ENCODE assay signal across 8 mouse cellular contexts in genomic region chr11:52046446-52047165, GRCm38 (mm10). TPM values are rescaled to one million over a fixed set of nuclear protein-coding genes. Genes with fewer than 3 reads are reported as not detected.
DNase-seq lines count a peak whose midpoint lies in the region; ATAC-seq and TF ChIP-seq lines count a peak whose summit lies in the region.

No protein-coding gene starts in this region.

- no peak for ATAC-seq in stomach, embryonic 16.5 days (ENCODE audit: insufficient read depth, low FRiP score)
- no peak for ATAC-seq in stomach, postnatal 0 days (ENCODE audit: low FRiP score, low TSS enrichment)
- ATAC-seq in hindbrain, embryonic 16.5 days: no peak

- TF ChIP-seq CTCF in stomach, postnatal 0 days (IDR thresholded peaks at IDR 0.05; ENCODE audit: low read depth): no peak

- H3K27me3 ChIP-seq in stomach, embryonic 16.5 days (ENCODE audit: control insufficient read depth, insufficient read depth, low read length): no peaks in the 10 kb centered on the region
- no peaks in the 10 kb centered on the region for H3K27me3 ChIP-seq in stomach, postnatal 0 days (ENCODE audit: control insufficient read depth, insufficient read depth, low read length)
- H3K27me3 ChIP-seq in hindbrain, embryonic 16.5 days (replicated peaks; ENCODE audit: control insufficient read depth, insufficient read depth, low read length): no peaks in the 10 kb centered on the region

- H3K9me3 ChIP-seq in stomach, embryonic 16.5 days (replicated peaks; ENCODE audit: control insufficient read depth, low read length): no peaks in the 10 kb centered on the region
- H3K9me3 ChIP-seq in stomach, postnatal 0 days (ENCODE audit: control insufficient read depth, low read length): no peaks in the 10 kb centered on the region
- no peaks in the 10 kb centered on the region for H3K9me3 ChIP-seq in hindbrain, embryonic 16.5 days (ENCODE audit: control insufficient read depth, low read length)

- no peaks in the 10 kb centered on the region for H3K36me3 ChIP-seq in stomach, embryonic 16.5 days (ENCODE audit: control insufficient read depth, insufficient read depth, low read length)
- H3K36me3 ChIP-seq in stomach, postnatal 0 days (ENCODE audit: control insufficient read depth, insufficient read depth, low read length): no peaks in the 10 kb centered on the region
- H3K36me3 ChIP-seq in hindbrain, embryonic 16.5 days (ENCODE audit: control insufficient read depth, insufficient read depth, low read length): no peaks in the 10 kb centered on the region

- H3K4me2 ChIP-seq in stomach, embryonic 16.5 days (ENCODE audit: low read depth, low read length): no peak overlapping the region
- no peak overlapping the region for H3K4me2 ChIP-seq in stomach, postnatal 0 days (replicated peaks; ENCODE audit: low read depth)
- no peak overlapping the region for H3K4me2 ChIP-seq in hindbrain, embryonic 16.5 days (ENCODE audit: low read length)

- peak; percentile 54 to 75 for DNase-seq in adrenal gland, adult (ENCODE audit: inconsistent age in 2 of 2, low spot score in 1 of 2)
- DNase-seq in adrenal gland, postnatal 4 days (ENCODE audit: low spot score in 2 of 2): no peak
- DNase-seq in stomach, postnatal 0 days (ENCODE audit: low spot score): no peak
- peak; percentile 17 for DNase-seq in kidney, postnatal 10 days
- DNase-seq in thymus, postnatal 25 days: peak; percentile 12
- no peak for DNase-seq in frontal cortex, postnatal 25 days (ENCODE audit: low spot score in 2 of 2)

- no peak overlapping the region for H3K4me3 ChIP-seq in stomach, embryonic 16.5 days (replicated peaks; ENCODE audit: low read length)
- no peak overlapping the region for H3K4me3 ChIP-seq in stomach, postnatal 0 days (ENCODE audit: low read depth, low read length)
- no peak overlapping the region for H3K4me3 ChIP-seq in hindbrain, embryonic 16.5 days (ENCODE audit: low read length)

- H3K4me1 ChIP-seq in stomach, embryonic 16.5 days (ENCODE audit: control insufficient read depth, insufficient read depth, low read length): peaks cover 4% of the 10 kb centered on the region; the same call in 1 of the 2 replicates
- H3K4me1 ChIP-seq in stomach, postnatal 0 days (replicated peaks; ENCODE audit: control insufficient read depth, insufficient read depth): no peaks in the 10 kb centered on the region
- no peaks in the 10 kb centered on the region for H3K4me1 ChIP-seq in hindbrain, embryonic 16.5 days (ENCODE audit: control insufficient read depth, insufficient read depth, low read depth, low read length)

- H3K9ac ChIP-seq in stomach, embryonic 16.5 days (ENCODE audit: low read length): peak overlapping the region; percentile 45; the same call in 1 of the 2 replicates
- no peak overlapping the region for H3K9ac ChIP-seq in stomach, postnatal 0 days (ENCODE audit: low read length)
- no peak overlapping the region for H3K9ac ChIP-seq in hindbrain, embryonic 16.5 days (ENCODE audit: low read depth, low read length)

- H3K27ac ChIP-seq in stomach, embryonic 16.5 days (ENCODE audit: low read length): no peak overlapping the region; the same call in 1 of the 2 replicates
- H3K27ac ChIP-seq in stomach, postnatal 0 days (replicated peaks): no peak overlapping the region
- no peak overlapping the region for H3K27ac ChIP-seq in hindbrain, embryonic 16.5 days (ENCODE audit: low read depth, low read length)

- TF ChIP-seq EP300 in stomach, postnatal 0 days (optimal IDR thresholded peaks at IDR 0.05): no peak

- 38% methylated on average over 4 of the region's 4 CpGs for WGBS in stomach, embryonic 16.5 days
- WGBS in stomach, postnatal 0 days: 50% methylated on average over 4 of the region's 4 CpGs
- whole genome bisulfite sequencing in hindbrain, embryonic 16.5 days: 55% methylated on average over 4 of the region's 4 CpGs

RNA-seq across cellular contexts. Expression of gene Cdkl3, which starts 42.6 kb away (rescaled TPM):
- 1 to 10 TPM; 7.9 to 8.0 TPM for total RNA-seq in adrenal gland, postnatal 4 days (2021)
- 5.2 and 6.7 TPM in 2 replicates for polyA plus RNA-seq in stomach, embryonic 16.5 days (2015; fragmentation: Nextera tagmentation; extraction: Ambion mirVana)
- 4.8 and 5.5 TPM in 2 replicates for polyA plus RNA-seq in stomach, postnatal 0 days (2015; fragmentation: Nextera tagmentation; extraction: Ambion mirVana)
- polyA plus RNA-seq in hindbrain, embryonic 16.5 days (2015; fragmentation: Nextera tagmentation; extraction: Ambion mirVana): 29.4 and 30.3 TPM in 2 replicates

RNA-seq across cellular contexts. Expression of gene Ube2b, which starts 46.0 kb away (rescaled TPM):
- total RNA-seq in adrenal gland, postnatal 4 days (2021): 100 to 1,000 TPM; 131 to 142 TPM
- polyA plus RNA-seq in stomach, embryonic 16.5 days (2015; fragmentation: Nextera tagmentation; extraction: Ambion mirVana): 192 and 223 TPM in 2 replicates
- polyA plus RNA-seq in stomach, postnatal 0 days (2015; fragmentation: Nextera tagmentation; extraction: Ambion mirVana): 182 and 183 TPM in 2 replicates
- 219 and 224 TPM in 2 replicates for polyA plus RNA-seq in hindbrain, embryonic 16.5 days (2015; fragmentation: Nextera tagmentation; extraction: Ambion mirVana)

RNA-seq across cellular contexts. Expression of gene Ppp2ca, which starts 51.9 kb away (rescaled TPM):
- 10 to 100 TPM; 80.0 to 83.4 TPM for total RNA-seq in adrenal gland, postnatal 4 days (2021)
- 53.8 and 60.6 TPM in 2 replicates for polyA plus RNA-seq in stomach, embryonic 16.5 days (2015; fragmentation: Nextera tagmentation; extraction: Ambion mirVana)
- 63.8 and 66.5 TPM in 2 replicates for polyA plus RNA-seq in stomach, postnatal 0 days (2015; fragmentation: Nextera tagmentation; extraction: Ambion mirVana)
- 124 and 125 TPM in 2 replicates for polyA plus RNA-seq in hindbrain, embryonic 16.5 days (2015; fragmentation: Nextera tagmentation; extraction: Ambion mirVana)

Comparison
In these comparisons a context has a peak if more than half of its experiments do, and no peak if none do; other contexts are left out.
1. DNase-seq: peak in adrenal gland, adult (2 of 2), kidney, postnatal 10 days (single experiment) and thymus, postnatal 25 days (single experiment); none in adrenal gland, postnatal 4 days (0 of 2), stomach, postnatal 0 days (single experiment) and frontal cortex, postnatal 25 days (0 of 2).